Mouse (Mus musculus) retina, adult 2 months (tissue): ENCODE measurements around the gene Ppat.
"Not testable (repeated sequence)": the region's sequence is repeated elsewhere in the genome, so short reads cannot be mapped to it uniquely, and the experiment has no call there.

Source experiments
- DNase-seq: peaks from one replicate; pipeline ENCODE4 v3.0.0-alpha.2; 2012; ENCODE audit warnings: low read depth, low spot score

Ppat gene

GRCm38 (mm10) chr5:76951106-76952027 lies at the start of gene Ppat, which contains the start of gene Paics:
TSS of gene Ppat (minus strand) at chr5:76951578.
TSS of gene Paics (plus strand) at chr5:76951307.
- peak; percentile 92 for DNase-seq

- peak; percentile 23 for DNase-seq
Observed at GRCm38 (mm10) chr5:76998416-76998815, 47.0 kb upstream of the Ppat start.

GRCm38 (mm10) chr5:76993174-76993814 lies 41.9 kb upstream of the Ppat start:
- DNase-seq = no peak

- no peak for DNase-seq
Observed at GRCm38 (mm10) chr5:76990789-76991188, 39.4 kb upstream of the Ppat start.

- no peak for DNase-seq
Observed at GRCm38 (mm10) chr5:76984015-76984414, 32.6 kb upstream of the Ppat start.

GRCm38 (mm10) chr5:76975736-76976135 lies 24.4 kb upstream of the Ppat start:
- no peak for DNase-seq

- DNase-seq = peak; percentile 82
Observed at GRCm38 (mm10) chr5:76974554-76975285, 23.3 kb upstream of the Ppat start, which contains the start of gene Srp72. TSS of gene Srp72 (plus strand) at chr5:76974683.

- DNase-seq = no peak
Observed at GRCm38 (mm10) chr5:76974207-76974553, 22.8 kb upstream of the Ppat start.

- no peak for DNase-seq
Observed at GRCm38 (mm10) chr5:76973488-76973887, 22.1 kb upstream of the Ppat start.

- not testable (repeated sequence) for DNase-seq
Observed at GRCm38 (mm10) chr5:76971115-76971514, 19.7 kb upstream of the Ppat start.

GRCm38 (mm10) chr5:76969250-76969649 lies 17.9 kb upstream of the Ppat start:
- no peak for DNase-seq

- no peak for DNase-seq
Observed at GRCm38 (mm10) chr5:76964651-76965050, 13.3 kb upstream of the Ppat start.

- DNase-seq = no peak
Observed at GRCm38 (mm10) chr5:76962545-76962944, 11.2 kb upstream of the Ppat start.

GRCm38 (mm10) chr5:76959587-76959986 lies 8.2 kb upstream of the Ppat start:
- DNase-seq = no peak

GRCm38 (mm10) chr5:76957954-76958353 lies 6.6 kb upstream of the Ppat start:
- no peak for DNase-seq

- no peak for DNase-seq
Observed at GRCm38 (mm10) chr5:76955474-76955873, 4.1 kb upstream of the Ppat start.

GRCm38 (mm10) chr5:76954271-76954900 lies 3.0 kb upstream of the Ppat start:
- DNase-seq = no peak

GRCm38 (mm10) chr5:76953794-76954193 lies 2.4 kb upstream of the Ppat start:
- no peak for DNase-seq

- DNase-seq = no peak
Observed at GRCm38 (mm10) chr5:76952112-76953040, 998 bp upstream of the Ppat start.

GRCm38 (mm10) chr5:76950343-76951105 lies 854 bp downstream of the Ppat start:
- DNase-seq = no peak
